Mouse (Mus musculus) kidney, adult 18-20 months (tissue): Measurements from ENCODE around the gene Kdm1b.

Experiments
- DNase-seq: peaks from one replicate; pipeline ENCODE4 v3.0.0; 2021

The Kdm1b gene

GRCm38 (mm10) chr13:47062756-47063155 lies 19.5 kb downstream of the Kdm1b start:
- DNase-seq: no peak

GRCm38 (mm10) chr13:47063985-47064760 lies 20.9 kb downstream of the Kdm1b start:
- no peak for DNase-seq

- no peak for DNase-seq
Measured at GRCm38 (mm10) chr13:47066516-47066915, 23.2 kb downstream of the Kdm1b start.

GRCm38 (mm10) chr13:47067001-47067400 lies 23.7 kb downstream of the Kdm1b start:
- DNase-seq: no peak

GRCm38 (mm10) chr13:47070329-47071080 lies 27.2 kb downstream of the Kdm1b start:
- no peak for DNase-seq

GRCm38 (mm10) chr13:47071871-47072270 lies 28.6 kb downstream of the Kdm1b start:
- no peak for DNase-seq

- DNase-seq: no peak
Measured at GRCm38 (mm10) chr13:47072484-47072883, 29.2 kb downstream of the Kdm1b start.

GRCm38 (mm10) chr13:47076156-47076555 lies 32.9 kb downstream of the Kdm1b start:
- DNase-seq: no peak

- no peak for DNase-seq
Measured at GRCm38 (mm10) chr13:47077367-47077766, 34.1 kb downstream of the Kdm1b start.

GRCm38 (mm10) chr13:47078799-47079198 lies 35.5 kb downstream of the Kdm1b start:
- DNase-seq: no peak

GRCm38 (mm10) chr13:47080905-47081505 lies 37.7 kb downstream of the Kdm1b start:
- DNase-seq: no peak

GRCm38 (mm10) chr13:47088433-47088832 lies 45.1 kb downstream of the Kdm1b start:
- no peak for DNase-seq

- no peak for DNase-seq
Measured at GRCm38 (mm10) chr13:47089271-47089670, 46.0 kb downstream of the Kdm1b start.

GRCm38 (mm10) chr13:47093791-47094190 lies 50.5 kb downstream of the Kdm1b start:
- no peak for DNase-seq

- no peak for DNase-seq
Measured at GRCm38 (mm10) chr13:47096591-47096990, 53.3 kb downstream of the Kdm1b start.

GRCm38 (mm10) chr13:47099265-47099664 lies 56.0 kb downstream of the Kdm1b start:
- no peak for DNase-seq

GRCm38 (mm10) chr13:47100587-47100986 lies 57.3 kb downstream of the Kdm1b start:
- no peak for DNase-seq

GRCm38 (mm10) chr13:47104146-47104545 lies 60.8 kb downstream of the Kdm1b start:
- DNase-seq: no peak

- DNase-seq: peak; percentile 34
Measured at GRCm38 (mm10) chr13:47104856-47105541, 61.7 kb downstream of the Kdm1b start.

GRCm38 (mm10) chr13:47105711-47106579 lies 62.6 kb downstream of the Kdm1b start, which contains the start of gene Dek:
TSS of gene Dek (minus strand) at chr13:47106201.
- peak; percentile 92 for DNase-seq

GRCm38 (mm10) chr13:47106580-47106888 lies 63.2 kb downstream of the Kdm1b start:
- DNase-seq: no peak

- no peak for DNase-seq
Measured at GRCm38 (mm10) chr13:47109239-47109638, 65.9 kb downstream of the Kdm1b start.
